Mouse (Mus musculus): ENCODE data around the gene Parp9. TPM values are rescaled to one million over a fixed set of nuclear protein-coding genes. Genes with fewer than 3 reads are reported as not detected.

Gene Parp9
- total RNA-seq (2023), result 10 to 100 TPM; 56.2 to 60.0 TPM

DNA sequence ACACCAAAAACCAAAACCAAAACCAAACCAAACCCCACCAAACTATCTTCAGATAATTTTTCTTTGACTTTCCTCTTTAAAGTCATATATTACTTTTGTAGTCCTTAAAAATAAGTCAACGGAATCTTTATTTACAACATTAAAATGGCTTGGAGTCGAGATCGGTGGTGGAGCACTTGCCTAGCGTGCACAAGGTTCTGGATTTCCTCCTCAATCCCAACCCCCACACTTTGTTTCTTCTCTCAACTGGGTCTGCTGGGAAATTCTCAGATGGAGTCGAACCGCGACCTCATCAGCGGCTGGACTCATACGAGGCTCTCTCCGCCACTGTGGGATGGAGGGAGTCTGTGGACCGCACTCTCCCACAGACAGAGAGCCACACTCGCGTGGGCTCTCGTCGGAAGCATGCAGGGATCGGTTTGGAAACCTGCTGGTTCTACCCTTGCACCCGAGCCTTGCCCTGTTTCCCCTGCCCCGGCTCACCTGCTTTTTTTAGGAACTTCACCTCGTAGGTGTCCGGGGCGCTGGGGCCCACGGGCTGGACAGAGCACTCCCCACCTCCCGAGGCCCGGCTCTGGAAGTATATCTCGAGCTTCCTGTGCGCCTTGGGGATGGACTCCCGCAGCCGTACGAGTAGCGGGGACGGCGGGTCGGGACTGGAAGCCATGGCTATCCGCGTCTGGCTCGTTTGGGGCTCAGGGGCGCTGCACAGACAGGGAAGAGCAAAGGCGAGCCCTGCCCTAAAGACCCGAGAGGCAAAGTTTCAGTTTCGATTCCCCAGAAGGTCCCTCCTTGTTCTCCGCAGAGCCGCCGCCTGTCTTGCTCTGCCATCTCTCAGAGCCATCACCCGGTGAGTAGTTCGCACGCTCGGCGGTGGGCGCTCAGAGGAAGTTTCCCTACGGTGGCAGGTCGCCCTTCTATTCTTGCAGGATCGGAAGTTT, at the start of gene Parp9, which contains the start of gene Dtx3l:
TSS of gene Parp9 (plus strand) at position 260 of the 941 bp plus-strand sequence.
TSS of gene Dtx3l (minus strand) at position 941 of the 941 bp plus-strand sequence.

DNA sequence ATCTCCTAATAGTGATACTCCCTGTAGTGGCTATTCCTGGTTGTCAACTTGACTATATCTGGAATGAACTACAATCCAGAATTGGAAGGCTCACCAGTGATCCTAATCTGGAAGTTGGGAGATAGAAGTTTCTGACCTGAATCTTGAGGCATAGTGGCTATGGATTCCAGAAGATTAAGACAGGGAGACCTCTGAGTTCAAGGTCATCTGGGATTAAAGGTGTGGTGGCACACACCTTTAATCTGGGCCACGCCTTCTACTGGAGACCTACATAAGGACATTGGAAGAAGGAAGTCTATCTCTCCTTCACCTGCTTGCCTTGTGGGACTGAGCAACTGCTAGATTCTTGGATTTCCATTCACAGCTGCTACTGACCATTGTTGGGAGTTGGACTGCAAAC, 40.2 kb downstream of the Parp9 start, which contains the start of gene Kpna1:
TSS of gene Kpna1 (plus strand) at position 301 of the 400 bp plus-strand sequence.

Other genes starting within 250 kb of the Parp9 start
- gene Dirc2, start 169.1 kb upstream of the Parp9 start, total RNA-seq (2023), result 10 to 100 TPM in 1 of 2 experiments, 1 to 10 TPM in 1; 9.1 to 11.7 TPM
- 10 to 100 TPM; 11.2 to 12.7 TPM for gene Hspbap1, start 168.1 kb upstream of the Parp9 start, total RNA-seq (2023)
- 10 to 100 TPM; 63.8 to 79.3 TPM for gene Parp14, start 66.9 kb upstream of the Parp9 start, total RNA-seq (2023)
- 10 to 100 TPM; 38.5 to 40.0 TPM for gene Dtx3l, start 681 bp downstream of the Parp9 start, total RNA-seq (2023)
- gene Kpna1, start 40.3 kb downstream of the Parp9 start, total RNA-seq (2023), result 10 to 100 TPM; 84.8 to 97.9 TPM
- 10 to 100 TPM; 16.3 to 20.7 TPM for gene Wdr5b, start 102.7 kb downstream of the Parp9 start, total RNA-seq (2023)
- 10 to 100 TPM; 29.2 to 44.5 TPM for gene Fam162a, start 133.1 kb downstream of the Parp9 start, total RNA-seq (2023)
- 10 to 100 TPM; 32.8 to 40.1 TPM for gene Ccdc58, start 133.2 kb downstream of the Parp9 start, total RNA-seq (2023)
- gene Csta1, start 192.8 kb downstream of the Parp9 start, total RNA-seq (2023), result not detected
- gene Stfa2l1, start 218.3 kb downstream of the Parp9 start, total RNA-seq (2023), result not detected
- gene Gm5483, start 245.7 kb downstream of the Parp9 start, total RNA-seq (2023), result not detected